Mouse (Mus musculus) embryonic facial prominence, embryonic 12.5 days (tissue): ENCODE measurements around the gene E130308A19Rik. TPM values are rescaled to one million over a fixed set of nuclear protein-coding genes. Genes with fewer than 3 reads are reported as not detected.

Source experiments
- ATAC-seq: fragments of 200-750 bp; cut with Nextera tagmentation; 2 replicates; pipeline ENCODE4 v1.8.0; 2017; ENCODE audit not compliant: insufficient number of reproducible peaks, insufficient read depth, low FRiP score, low TSS enrichment
- H3K27ac ChIP-seq: fragments of 300-500 bp; sonication (generic); 2 replicates; pipeline ENCODE4 v1.5.1; 2016; ENCODE audit warnings: mild to moderate bottlenecking
- H3K27me3 ChIP-seq: fragments of 300-500 bp; sonication (generic); 2 replicates; pipeline ENCODE4 v1.6.1; 2016; ENCODE audit warnings: mild to moderate bottlenecking, moderate library complexity
- H3K36me3 ChIP-seq: fragments of 300-500 bp; sonication (generic); 2 replicates; pipeline ENCODE4 v1.6.1; 2016; ENCODE audit warnings: mild to moderate bottlenecking
- H3K4me1 ChIP-seq: fragments of 300-500 bp; sonication (generic); 2 replicates; pipeline ENCODE4 v1.6.1; 2016
- H3K4me2 ChIP-seq: fragments of 300-500 bp; sonication (generic); replicated peaks from 2 replicates; pipeline ENCODE4 v1.6.1; 2016; ENCODE audit warnings: mild to moderate bottlenecking, moderate library complexity
- H3K4me3 ChIP-seq: fragments of 300-500 bp; sonication (generic); 2 replicates; pipeline ENCODE4 v1.5.1; 2016; ENCODE audit warnings: mild to moderate bottlenecking
- H3K9ac ChIP-seq: fragments of 300-500 bp; sonication (generic); 2 replicates; pipeline ENCODE4 v1.6.1; 2016; ENCODE audit warnings: mild to moderate bottlenecking, moderate library complexity
- H3K9me3 ChIP-seq: fragments of 300-500 bp; sonication (generic); 2 replicates; pipeline ENCODE4 v1.6.1; 2016; ENCODE audit warnings: mild to moderate bottlenecking, moderate library complexity
- WGBS: fragments of 180-500 bp; shearing (Covaris S2); methylation state at CpG from one replicate; pipeline ENCODE4 v1.1.7; 2016; 5-methylcytosine and 5-hydroxymethylcytosine counted together
- polyA plus RNA-seq: library from polyadenylated mRNA; unstranded; fragments of >200 nt; fragmentation: Nextera tagmentation; extraction: Ambion mirVana; gene quantifications from 2 replicates; pipeline ENCODE4 v1.2.1, GENCODE M21; 2016

The E130308A19Rik gene
- polyA plus RNA-seq, 1 experiment from 2014 or later = 40.3 TPM

DNA sequence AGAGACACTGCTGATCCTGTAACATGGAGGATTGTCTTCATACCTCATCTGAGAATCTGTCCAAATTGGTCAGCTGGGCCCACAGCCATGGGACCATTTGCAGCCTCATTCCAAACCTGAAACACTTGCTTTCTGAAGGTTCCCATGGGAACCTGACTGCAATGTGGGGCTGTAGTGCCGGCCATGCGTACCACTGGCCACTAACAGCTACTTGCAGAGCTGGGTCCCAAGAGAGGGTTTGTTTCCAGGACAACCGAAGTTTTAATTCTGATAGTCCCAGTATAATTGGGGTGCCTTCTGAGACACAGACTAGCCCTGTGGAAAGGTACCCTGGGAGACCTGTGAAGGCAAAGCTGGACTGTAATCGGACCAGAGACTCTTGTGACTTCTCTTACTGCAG is 64.1 kb downstream of the E130308A19Rik start:
- Histone ChIP-seq H3K27me3 (no peaks in the 10 kb centered on the region), H3K27ac (no peak overlapping the region), H3K4me2 (no peak overlapping the region), H3K36me3 (peaks cover 10% of the 10 kb centered on the region; the same call in 1 of the 2 replicates), H3K9ac (no peak overlapping the region), H3K9me3 (no peaks in the 10 kb centered on the region), H3K4me3 (no peak overlapping the region), H3K4me1 (no peaks in the 10 kb centered on the region)
- no peak for ATAC-seq
- 85% methylated on average over 4 of the region's 4 CpGs for WGBS

DNA sequence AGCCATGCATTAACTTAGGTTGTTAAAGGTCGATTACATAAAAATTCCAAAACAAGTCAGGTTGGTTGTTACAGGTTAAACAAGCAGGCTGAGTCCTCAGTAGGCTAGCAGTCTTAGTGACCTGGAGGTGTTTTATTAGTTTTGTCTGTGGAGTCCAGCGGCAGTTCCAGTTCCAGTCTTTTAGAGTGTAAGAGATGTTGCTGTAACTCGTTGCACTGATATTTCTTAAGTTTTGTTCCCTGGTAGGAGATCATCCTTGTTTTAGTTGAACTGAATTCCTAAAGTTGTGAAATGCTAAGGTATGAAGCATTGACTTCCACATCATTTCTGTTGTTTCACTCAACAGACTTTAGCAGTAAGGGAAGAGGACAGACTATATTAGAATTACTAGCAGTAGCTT is 70.8 kb downstream of the E130308A19Rik start:
- H3K9ac ChIP-seq = no peak overlapping the region
- H3K36me3 ChIP-seq = no peaks in the 10 kb centered on the region
- ATAC-seq = no peak
- no peak overlapping the region for H3K4me3 ChIP-seq
- H3K27me3 ChIP-seq = no peaks in the 10 kb centered on the region
- no peaks in the 10 kb centered on the region for H3K4me1 ChIP-seq
- H3K9me3 ChIP-seq = no peaks in the 10 kb centered on the region
- 75% methylated on average over 3 of the region's 3 CpGs for WGBS
- no peak overlapping the region for H3K27ac ChIP-seq
- H3K4me2 ChIP-seq = no peak overlapping the region

DNA sequence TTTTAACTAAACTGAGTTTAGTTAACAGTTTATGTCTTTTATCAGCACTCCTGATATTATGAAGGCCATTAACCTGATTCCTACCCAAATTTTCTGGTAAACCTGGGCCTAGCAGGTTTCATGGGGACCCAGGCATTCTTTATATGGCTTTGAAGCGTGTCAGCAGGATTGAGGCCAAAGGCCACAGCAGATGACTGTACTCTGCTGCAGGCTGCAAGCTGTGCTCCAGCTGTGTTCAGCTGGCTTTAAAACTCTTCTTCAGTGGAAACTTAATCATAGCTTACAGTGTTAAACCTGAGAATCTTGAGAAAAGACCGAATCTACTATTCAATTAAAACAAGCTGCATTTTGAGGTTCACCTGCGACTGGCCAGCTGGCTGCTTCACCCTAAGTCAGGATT is 71.9 kb downstream of the E130308A19Rik start:
- H3K36me3 ChIP-seq = no peaks in the 10 kb centered on the region
- 59% methylated on average over 3 of the region's 3 CpGs for WGBS
- H3K4me1 ChIP-seq = no peaks in the 10 kb centered on the region
- H3K4me3 ChIP-seq = no peak overlapping the region
- ATAC-seq = no peak
- no peaks in the 10 kb centered on the region for H3K27me3 ChIP-seq
- no peak overlapping the region for H3K27ac ChIP-seq
- H3K9me3 ChIP-seq = no peaks in the 10 kb centered on the region
- no peak overlapping the region for H3K4me2 ChIP-seq
- no peak overlapping the region for H3K9ac ChIP-seq

DNA sequence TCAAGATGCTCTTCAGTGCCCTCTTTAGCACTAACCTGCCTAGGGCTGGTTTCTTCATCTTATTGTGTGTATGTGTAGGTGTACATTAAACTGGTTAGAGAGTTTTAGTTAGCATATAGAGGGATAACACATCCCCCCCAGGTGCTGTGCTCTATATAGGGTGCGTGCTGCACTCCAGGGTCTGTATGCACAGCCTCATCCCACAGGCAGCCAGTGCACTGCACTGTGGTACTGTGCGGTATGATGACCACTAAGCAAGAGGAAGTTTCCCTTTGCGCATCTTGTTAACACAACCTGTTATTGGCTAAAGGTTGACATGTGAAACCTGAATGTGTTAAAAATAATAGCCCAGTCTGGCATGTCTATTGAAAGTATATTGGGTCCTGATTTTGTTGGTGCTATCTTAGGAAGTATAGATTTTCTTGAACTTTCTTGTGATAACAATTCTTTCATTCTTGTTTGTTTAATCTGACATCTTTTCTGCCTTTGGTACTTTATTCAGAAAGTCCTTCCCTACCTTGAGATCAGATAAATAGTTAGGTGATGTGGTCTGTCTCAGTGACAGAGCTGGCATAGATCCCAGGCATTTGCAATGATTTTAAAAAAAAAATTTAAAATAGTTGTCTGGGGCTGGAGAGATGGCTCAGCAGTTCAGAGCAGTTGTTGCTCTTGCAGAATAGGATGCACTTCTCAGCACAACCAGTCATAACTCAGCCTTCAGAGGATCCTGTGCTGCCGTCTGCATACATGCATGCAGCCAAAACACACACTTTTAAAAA is 73.2 kb downstream of the E130308A19Rik start:
- WGBS = 88% methylated on average over 4 of the region's 4 CpGs
- H3K36me3 ChIP-seq = no peaks in the 10 kb centered on the region
- H3K27me3 ChIP-seq = no peaks in the 10 kb centered on the region
- no peaks in the 10 kb centered on the region for H3K4me1 ChIP-seq
- ATAC-seq = no peak
- H3K9me3 ChIP-seq = no peaks in the 10 kb centered on the region
- H3K27ac ChIP-seq = no peak overlapping the region
- H3K4me3 ChIP-seq = no peak overlapping the region
- no peak overlapping the region for H3K4me2 ChIP-seq
- H3K9ac ChIP-seq = no peak overlapping the region

DNA sequence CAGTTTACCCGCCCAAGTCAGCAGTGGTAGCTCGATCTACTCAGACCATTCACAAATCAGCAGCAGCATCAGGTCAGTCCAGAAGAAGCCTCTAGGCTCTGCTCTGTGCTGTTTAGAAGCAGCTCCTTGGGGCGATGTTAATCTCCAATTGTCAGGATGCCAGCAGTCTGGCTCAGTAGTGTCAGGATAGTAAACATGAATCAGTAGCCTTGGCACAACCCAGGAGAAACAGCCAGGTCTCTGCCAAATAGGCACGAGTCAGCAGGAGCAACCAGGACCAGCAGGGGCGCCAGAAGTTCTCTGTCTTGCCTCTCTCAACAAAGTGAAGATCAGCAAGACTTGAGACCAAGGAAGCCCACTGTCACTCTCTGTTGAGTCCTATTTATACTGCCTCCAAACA is 83.3 kb downstream of the E130308A19Rik start:
- Histone ChIP-seq H3K4me1 (peaks cover 13% of the 10 kb centered on the region), H3K4me3 (no peak overlapping the region), H3K27ac (no peak overlapping the region), H3K9ac (no peak overlapping the region), H3K4me2 (no peak overlapping the region), H3K36me3 (no peaks in the 10 kb centered on the region), H3K27me3 (no peaks in the 10 kb centered on the region), H3K9me3 (no peaks in the 10 kb centered on the region)
- ATAC-seq = no peak
- 85% methylated on average over 5 of the region's 5 CpGs for WGBS

DNA sequence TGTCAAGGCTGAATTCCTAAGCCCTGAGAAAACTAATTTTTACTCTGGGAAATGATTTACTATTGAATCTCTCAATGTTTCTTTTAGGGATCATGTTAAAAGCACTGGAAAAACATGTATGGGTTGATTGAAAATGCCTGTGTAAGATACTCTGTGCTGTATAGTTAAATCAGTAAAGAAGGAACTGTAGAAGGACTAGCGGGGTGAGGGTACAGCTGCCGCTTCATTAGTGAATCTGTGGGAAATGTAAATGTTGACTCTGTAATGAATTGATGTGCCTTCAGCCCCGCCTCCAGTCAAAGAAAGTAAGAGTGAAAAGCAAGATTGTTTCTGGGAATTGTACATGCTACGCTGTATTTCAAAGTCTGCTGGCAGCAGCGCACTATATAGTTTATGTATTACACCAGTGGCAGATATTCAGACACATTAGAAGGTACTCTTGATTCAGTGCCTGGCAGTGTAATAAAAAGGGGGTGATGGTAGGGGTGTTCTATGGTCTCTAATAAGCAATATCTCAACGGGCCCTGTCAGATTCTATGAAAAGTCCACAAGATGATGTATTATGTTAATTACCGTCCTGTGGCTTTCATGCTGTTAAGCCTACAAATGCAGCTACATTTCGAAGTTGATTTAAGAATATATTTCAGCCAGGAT is 84.9 kb downstream of the E130308A19Rik start:
- H3K4me3 ChIP-seq = no peak overlapping the region
- H3K27me3 ChIP-seq = no peaks in the 10 kb centered on the region
- H3K4me1 ChIP-seq = peaks cover 13% of the 10 kb centered on the region
- no peak overlapping the region for H3K9ac ChIP-seq
- H3K27ac ChIP-seq = no peak overlapping the region
- no peak for ATAC-seq
- WGBS = 63% methylated on average over 8 of the region's 8 CpGs
- H3K36me3 ChIP-seq = no peaks in the 10 kb centered on the region
- H3K4me2 ChIP-seq = no peak overlapping the region
- H3K9me3 ChIP-seq = no peaks in the 10 kb centered on the region

DNA sequence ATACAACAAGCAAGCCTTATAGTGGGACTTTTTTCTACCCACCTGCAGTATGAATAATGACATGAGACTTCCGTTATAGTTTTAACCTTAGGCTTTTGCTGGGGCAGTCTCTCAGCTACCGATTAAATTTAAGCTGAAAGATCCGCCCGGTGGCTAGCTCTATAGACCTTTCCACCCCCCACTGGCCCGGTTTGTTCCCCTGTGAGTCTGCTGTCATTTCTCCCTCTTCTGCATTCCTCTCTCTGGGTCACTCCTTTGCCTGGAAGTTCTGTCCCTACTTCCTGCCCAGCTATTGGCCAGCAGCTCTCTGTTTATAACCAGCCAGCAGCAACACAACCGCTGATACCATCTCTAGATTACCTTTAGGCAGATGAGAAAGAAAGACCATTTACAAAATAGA is 86.4 kb downstream of the E130308A19Rik start:
- no peak overlapping the region for H3K9ac ChIP-seq
- H3K4me1 ChIP-seq = peaks cover 21% of the 10 kb centered on the region
- no peak overlapping the region for H3K27ac ChIP-seq
- no peaks in the 10 kb centered on the region for H3K9me3 ChIP-seq
- no peaks in the 10 kb centered on the region for H3K27me3 ChIP-seq
- H3K36me3 ChIP-seq = no peaks in the 10 kb centered on the region
- 64% methylated on average over 6 of the region's 6 CpGs for WGBS
- H3K4me2 ChIP-seq = no peak overlapping the region
- no peak overlapping the region for H3K4me3 ChIP-seq
- no peak for ATAC-seq

DNA sequence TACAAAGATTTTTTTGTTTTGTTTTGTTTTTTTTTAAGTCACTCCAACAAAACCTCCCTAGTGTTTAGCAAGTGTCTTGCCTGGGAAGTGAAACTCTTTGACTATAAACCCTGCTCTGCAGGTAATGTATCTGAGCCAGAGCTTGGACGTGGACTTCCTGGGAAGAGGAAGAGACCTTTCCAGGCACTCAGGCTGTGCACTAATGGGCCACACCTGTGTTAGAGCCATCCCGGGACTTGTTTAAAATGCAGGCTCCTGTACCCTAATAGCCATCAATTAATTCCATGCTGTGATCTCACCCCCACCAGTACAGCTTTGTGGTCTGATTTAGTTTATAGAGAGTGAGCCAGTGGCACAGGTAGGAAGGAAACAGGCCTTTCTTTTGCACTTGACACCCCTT is 86.9 kb downstream of the E130308A19Rik start:
- Histone ChIP-seq H3K4me3 (no peak overlapping the region), H3K9me3 (no peaks in the 10 kb centered on the region), H3K4me2 (no peak overlapping the region), H3K9ac (no peak overlapping the region), H3K4me1 (peaks cover 22% of the 10 kb centered on the region), H3K27ac (no peak overlapping the region), H3K36me3 (no peaks in the 10 kb centered on the region), H3K27me3 (no peaks in the 10 kb centered on the region)
- WGBS = 33% methylated on average over 2 of the region's 2 CpGs
- ATAC-seq = no peak

DNA sequence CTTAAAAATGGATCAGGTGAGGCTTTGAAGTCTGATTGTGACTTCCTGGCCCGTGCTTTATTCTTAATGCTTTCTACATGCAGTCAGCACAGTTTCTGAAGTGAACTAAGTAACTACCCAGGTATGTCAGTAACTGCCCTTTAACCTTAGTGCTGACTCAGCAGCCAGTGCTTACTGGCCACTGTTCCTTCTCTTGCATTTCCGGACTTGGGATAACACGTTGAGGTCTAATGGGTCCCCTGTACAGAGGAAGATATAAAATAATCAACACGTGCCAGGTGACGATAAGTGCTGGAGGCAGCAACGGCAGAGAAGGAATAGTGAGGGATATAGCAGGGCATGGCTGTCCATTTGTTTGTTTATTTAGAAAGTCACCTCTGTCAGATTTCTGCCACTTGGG is 88.5 kb downstream of the E130308A19Rik start:
- Histone ChIP-seq H3K4me3 (no peak overlapping the region), H3K4me2 (no peak overlapping the region), H3K36me3 (no peaks in the 10 kb centered on the region), H3K9me3 (no peaks in the 10 kb centered on the region), H3K27ac (no peak overlapping the region), H3K27me3 (no peaks in the 10 kb centered on the region), H3K4me1 (peaks cover 22% of the 10 kb centered on the region), H3K9ac (no peak overlapping the region)
- ATAC-seq = no peak
- WGBS = 77% methylated on average over 6 of the region's 6 CpGs

DNA sequence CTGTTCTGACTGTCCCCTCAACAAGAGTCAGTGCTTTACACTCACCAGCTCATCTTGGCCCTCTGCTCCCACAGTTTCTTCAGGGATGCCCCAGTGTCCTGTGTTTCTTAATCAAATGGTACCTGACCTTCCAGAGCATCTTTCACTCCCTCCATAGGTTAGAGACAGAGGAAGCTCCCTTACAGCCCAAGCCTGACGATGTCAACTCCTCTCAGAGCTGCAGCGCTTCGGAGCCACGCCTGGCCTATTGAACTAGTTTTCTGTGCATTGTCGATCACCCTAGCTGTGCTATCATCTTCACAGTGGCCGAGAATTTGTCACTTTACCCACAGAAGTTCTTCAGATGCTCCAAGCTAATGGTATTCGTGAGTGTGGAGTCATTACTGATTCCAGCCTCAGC is 88.9 kb downstream of the E130308A19Rik start:
- H3K4me2 ChIP-seq = no peak overlapping the region
- H3K27ac ChIP-seq = no peak overlapping the region
- H3K27me3 ChIP-seq = no peaks in the 10 kb centered on the region
- ATAC-seq = no peak
- no peaks in the 10 kb centered on the region for H3K9me3 ChIP-seq
- H3K9ac ChIP-seq = no peak overlapping the region
- H3K36me3 ChIP-seq = peaks cover 3% of the 10 kb centered on the region
- H3K4me3 ChIP-seq = no peak overlapping the region
- 74% methylated on average over 7 of the region's 7 CpGs for whole genome bisulfite sequencing
- H3K4me1 ChIP-seq = peaks cover 22% of the 10 kb centered on the region

DNA sequence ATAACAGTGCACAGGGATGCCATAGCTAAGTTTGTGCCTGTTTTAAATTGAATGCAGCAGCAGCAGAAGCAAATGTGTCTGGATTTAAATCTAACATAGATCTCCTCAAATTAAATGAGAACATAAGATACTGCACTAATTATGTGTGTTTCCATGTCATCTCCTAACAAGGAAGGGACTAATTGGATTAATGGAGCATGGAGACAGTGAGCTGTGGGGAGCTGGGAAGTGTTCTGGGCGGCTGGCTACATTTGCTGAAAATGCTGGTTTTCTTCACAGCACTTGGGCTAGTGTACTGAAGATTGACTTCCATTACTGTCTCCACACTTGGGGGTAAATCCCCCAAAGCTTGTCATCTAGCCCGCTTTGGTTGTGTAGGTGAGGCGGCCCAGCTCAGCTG is 89.5 kb downstream of the E130308A19Rik start:
- no peak for ATAC-seq
- Histone ChIP-seq H3K27me3 (no peaks in the 10 kb centered on the region), H3K9ac (no peak overlapping the region), H3K4me2 (no peak overlapping the region), H3K36me3 (peaks cover 9% of the 10 kb centered on the region), H3K4me1 (peaks cover 25% of the 10 kb centered on the region), H3K27ac (no peak overlapping the region), H3K4me3 (no peak overlapping the region), H3K9me3 (no peaks in the 10 kb centered on the region)
- 76% methylated on average over 3 of the region's 3 CpGs for WGBS

DNA sequence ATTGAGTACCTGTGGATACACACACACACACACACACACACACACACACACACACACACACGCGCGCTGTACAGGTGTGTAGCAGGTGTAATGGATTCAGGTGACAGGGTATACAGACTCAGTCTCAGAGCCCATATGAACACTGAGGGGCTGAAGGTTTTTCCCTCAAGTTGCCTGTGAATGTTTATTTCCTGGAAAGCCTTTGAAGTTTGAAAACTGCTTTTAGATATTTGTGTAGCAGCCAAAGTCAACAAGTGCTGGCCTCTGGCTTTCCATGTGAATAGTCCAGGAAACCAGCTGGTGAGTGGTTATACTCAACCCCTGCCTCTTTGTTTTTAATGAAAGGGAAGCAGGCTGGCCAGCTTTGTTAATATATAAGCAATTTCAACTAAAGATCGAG is 91.3 kb downstream of the E130308A19Rik start:
- no peaks in the 10 kb centered on the region for H3K9me3 ChIP-seq
- no peak overlapping the region for H3K27ac ChIP-seq
- no peak overlapping the region for H3K4me2 ChIP-seq
- ATAC-seq = 0 out of 2 replicates have a peak, but pooled peaks have one; percentile 58
- H3K4me1 ChIP-seq = peaks cover 26% of the 10 kb centered on the region
- no peak overlapping the region for H3K4me3 ChIP-seq
- H3K9ac ChIP-seq = no peak overlapping the region
- no peaks in the 10 kb centered on the region for H3K27me3 ChIP-seq
- 66% methylated on average over 4 of the region's 4 CpGs for WGBS
- H3K36me3 ChIP-seq = peaks cover 9% of the 10 kb centered on the region
